ENCODE assay signal across 8 mouse cellular contexts in genomic region chr16:16907799-16908198, GRCm38 (mm10). TPM values are rescaled to one million over a fixed set of nuclear protein-coding genes. Genes with fewer than 3 reads are reported as not detected.
DNase-seq lines count a peak whose midpoint lies in the region; ATAC-seq lines count a peak whose summit lies in the region.
"Had no signal": no experiment of that assay in that cellular context is flagged by ENCODE, and none has a peak within 500 bp of the region (broad histone marks: within the 10 kb centered on the region; RNA-seq: fewer than 3 reads in every experiment).

No protein-coding gene starts in this region.

- H3K9ac ChIP-seq in lung, embryonic 16.5 days (ENCODE audit: low read length), result no peak overlapping the region
- no peak overlapping the region for H3K9ac ChIP-seq in forebrain, embryonic 13.5 days

- H3K4me2 ChIP-seq in lung, embryonic 16.5 days (ENCODE audit: low read depth, low read length), result no peak overlapping the region
- no peak overlapping the region for H3K4me2 ChIP-seq in forebrain, embryonic 13.5 days

- ATAC-seq in lung, embryonic 16.5 days (ENCODE audit: low read depth), result peak; percentile 79
- ATAC-seq in frontal cortex, adult (ENCODE audit: low TSS enrichment), result no peak
- no peak for ATAC-seq in forebrain, embryonic 13.5 days

- no peaks in the 10 kb centered on the region for H3K9me3 ChIP-seq in lung, embryonic 16.5 days (ENCODE audit: control insufficient read depth, low read length)
- H3K9me3 ChIP-seq in forebrain, embryonic 13.5 days (replicated peaks), result no peaks in the 10 kb centered on the region
- H3K9me3 ChIP-seq: megakaryocyte, embryonic 14.5 days had no signal

- WGBS in lung, embryonic 16.5 days, result 59% methylated on average over 6 of the region's 6 CpGs
- WGBS in forebrain, embryonic 13.5 days, result 80% methylated on average over 6 of the region's 6 CpGs

- peak; percentile 81 for DNase-seq in adrenal gland, adult 2 months
- peak; percentile 39 for DNase-seq in gastrocnemius, postnatal 10 days
- peak; percentile 73 for DNase-seq in kidney, adult 18-20 months
- no peak for DNase-seq in urinary bladder, adult 18-20 months (ENCODE audit: low spot score in 2 of 2)

- H3K27ac ChIP-seq in lung, embryonic 16.5 days (ENCODE audit: low read length), result peak overlapping the region; percentile 76
- H3K27ac ChIP-seq in forebrain, embryonic 13.5 days, result no peak overlapping the region

- no peaks in the 10 kb centered on the region for H3K27me3 ChIP-seq in lung, embryonic 16.5 days (ENCODE audit: control insufficient read depth, insufficient read depth, low read depth, low read length)
- no peaks in the 10 kb centered on the region for H3K27me3 ChIP-seq in forebrain, embryonic 13.5 days
- H3K27me3 ChIP-seq: megakaryocyte, embryonic 14.5 days had no signal

- peaks cover 9% of the 10 kb centered on the region for H3K4me1 ChIP-seq in lung, embryonic 16.5 days (replicated peaks; ENCODE audit: control insufficient read depth, insufficient read depth, low read length)
- H3K4me1 ChIP-seq in forebrain, embryonic 13.5 days, result peaks cover 9% of the 10 kb centered on the region

- no peak overlapping the region for H3K4me3 ChIP-seq in lung, embryonic 16.5 days (ENCODE audit: low read length)
- H3K4me3 ChIP-seq in forebrain, embryonic 13.5 days, result no peak overlapping the region
- H3K4me3 ChIP-seq: megakaryocyte, embryonic 14.5 days had no signal

- peaks cover 21% of the 10 kb centered on the region for H3K36me3 ChIP-seq in lung, embryonic 16.5 days (ENCODE audit: control insufficient read depth, insufficient read depth, low read length)
- H3K36me3 ChIP-seq in forebrain, embryonic 13.5 days (ENCODE audit: poor library complexity, severe bottlenecking), result peaks cover 83% of the 10 kb centered on the region

RNA-seq across cellular contexts. Expression of gene Ppm1f, which starts 11.5 kb away (rescaled TPM):
- total RNA-seq in adrenal gland, adult 2 months (2021), result 10 to 100 TPM; 39.2 to 48.9 TPM
- polyA plus RNA-seq in adrenal gland, adult 2 months (2012; rRNA removed), result 15.4 and 18.9 TPM in 2 replicates
- 10 to 100 TPM; 18.4 to 24.9 TPM for total RNA-seq in gastrocnemius, postnatal 10 days (2021)
- 37.2 and 38.2 TPM in 2 replicates for polyA plus RNA-seq in lung, embryonic 16.5 days (2015; fragmentation: Nextera tagmentation; extraction: Ambion mirVana)
- 22.8 and 26.8 TPM in 2 replicates for polyA plus RNA-seq in forebrain, embryonic 13.5 days (2015; fragmentation: Nextera tagmentation; extraction: Ambion mirVana)

RNA-seq across cellular contexts. Expression of gene Vpreb1, which starts 37.2 kb away (rescaled TPM):
- under 1 TPM; 0.97 to 0.98 TPM for total RNA-seq in adrenal gland, adult 2 months (2021)
- 4.7 and 4.8 TPM in 2 replicates for polyA plus RNA-seq in adrenal gland, adult 2 months (2012; rRNA removed)
- under 1 TPM in 1 of 2 experiments, not detected in 1; 0.72 TPM for total RNA-seq in gastrocnemius, postnatal 10 days (2021)
- polyA plus RNA-seq in lung, embryonic 16.5 days (2015; fragmentation: Nextera tagmentation; extraction: Ambion mirVana), result 2.6 and 4.7 TPM in 2 replicates
- 2.5 and 3.5 TPM in 2 replicates for polyA plus RNA-seq in forebrain, embryonic 13.5 days (2015; fragmentation: Nextera tagmentation; extraction: Ambion mirVana)

RNA-seq across cellular contexts. Expression of gene Top3b, which starts 37.3 kb away (rescaled TPM):
- 10 to 100 TPM; 47.4 to 51.5 TPM for total RNA-seq in adrenal gland, adult 2 months (2021)
- polyA plus RNA-seq in adrenal gland, adult 2 months (2012; rRNA removed), result 43.8 and 53.1 TPM in 2 replicates
- 10 to 100 TPM; 20.4 to 28.5 TPM for total RNA-seq in gastrocnemius, postnatal 10 days (2021)
- 64.1 and 69.5 TPM in 2 replicates for polyA plus RNA-seq in lung, embryonic 16.5 days (2015; fragmentation: Nextera tagmentation; extraction: Ambion mirVana)
- polyA plus RNA-seq in forebrain, embryonic 13.5 days (2015; fragmentation: Nextera tagmentation; extraction: Ambion mirVana), result 62.7 and 65.2 TPM in 2 replicates

RNA-seq across cellular contexts. Expression of gene Igll1, which starts 44.0 kb away (rescaled TPM):
- total RNA-seq in adrenal gland, adult 2 months (2021), result not detected
- polyA plus RNA-seq in adrenal gland, adult 2 months (2012; rRNA removed), result not detected in 2 replicates
- 1 to 10 TPM in 1 of 2 experiments, not detected in 1; 1.2 TPM for total RNA-seq in gastrocnemius, postnatal 10 days (2021)
- 0.41 and 0.93 TPM in 2 replicates for polyA plus RNA-seq in lung, embryonic 16.5 days (2015; fragmentation: Nextera tagmentation; extraction: Ambion mirVana)
- 0.19 TPM in 1 of 2 replicates, not detected in the other for polyA plus RNA-seq in forebrain, embryonic 13.5 days (2015; fragmentation: Nextera tagmentation; extraction: Ambion mirVana)

Comparison
In these comparisons a context has a peak if more than half of its experiments do, and no peak if none do; other contexts are left out.
1. DNase-seq: peak in adrenal gland, adult 2 months (single experiment), gastrocnemius, postnatal 10 days (single experiment) and kidney, adult 18-20 months (single experiment); none in urinary bladder, adult 18-20 months (0 of 2).